Mouse (Mus musculus) MEL-GATA-1-ER (cell line): ENCODE data around the gene Trim8.
A peak's percentile ranks its signal among the peaks of the same experiment; 100 is the strongest.

ENCODE experiments used
- DNase-seq: peaks from one replicate; pipeline ENCODE4 v3.0.0-alpha.2; 2012; ENCODE audit warnings: low read depth; ENCODE audit errors: extremely low read depth

Gene Trim8

GRCm38 (mm10) chr19:46501401-46502068, at the start of gene Trim8:
Trim8 (plus strand) TSS chr19:46501702.
- no peak for DNase-seq

GRCm38 (mm10) chr19:46452052-46452827, 49.3 kb upstream of the Trim8 start:
- DNase-seq: no peak

- no peak for DNase-seq
Measured at GRCm38 (mm10) chr19:46452916-46453315, 48.6 kb upstream of the Trim8 start.

GRCm38 (mm10) chr19:46454126-46454880, 47.2 kb upstream of the Trim8 start:
- no peak for DNase-seq

GRCm38 (mm10) chr19:46455032-46455431, 46.5 kb upstream of the Trim8 start:
- DNase-seq: peak; percentile 84

- no peak for DNase-seq
Measured at GRCm38 (mm10) chr19:46455556-46455955, 45.9 kb upstream of the Trim8 start.

- no peak for DNase-seq
Measured at GRCm38 (mm10) chr19:46456018-46456735, 45.3 kb upstream of the Trim8 start.

- DNase-seq: no peak
Measured at GRCm38 (mm10) chr19:46457798-46458197, 43.7 kb upstream of the Trim8 start.

GRCm38 (mm10) chr19:46459256-46459655, 42.2 kb upstream of the Trim8 start:
- no peak for DNase-seq

GRCm38 (mm10) chr19:46459889-46460288, 41.6 kb upstream of the Trim8 start:
- DNase-seq: no peak

GRCm38 (mm10) chr19:46462574-46462973, 38.9 kb upstream of the Trim8 start:
- no peak for DNase-seq

- DNase-seq: no peak
Measured at GRCm38 (mm10) chr19:46463446-46463845, 38.1 kb upstream of the Trim8 start.

- no peak for DNase-seq
Measured at GRCm38 (mm10) chr19:46466160-46466559, 35.3 kb upstream of the Trim8 start.

- DNase-seq: no peak
Measured at GRCm38 (mm10) chr19:46467051-46467503, 34.4 kb upstream of the Trim8 start.

GRCm38 (mm10) chr19:46470364-46471240, 30.9 kb upstream of the Trim8 start:
- DNase-seq: peak; percentile 11

- no peak for DNase-seq
Measured at GRCm38 (mm10) chr19:46471324-46472093, 30.0 kb upstream of the Trim8 start.

- DNase-seq: no peak
Measured at GRCm38 (mm10) chr19:46477432-46477845, 24.1 kb upstream of the Trim8 start.

- DNase-seq: no peak
Measured at GRCm38 (mm10) chr19:46478242-46478641, 23.3 kb upstream of the Trim8 start.

- DNase-seq: peak; percentile 50
Measured at GRCm38 (mm10) chr19:46478826-46479225, 22.7 kb upstream of the Trim8 start.
